Mouse (Mus musculus) liver, embryonic 14.5 days (tissue): ENCODE data around the gene Adap1.

Experiments used
- CTCF ChIP-seq: IDR thresholded peaks from 2 replicates; pipeline ENCODE4 v1.5.1; 2016; ENCODE audit warnings: antibody characterized with exemption, low read depth, control low read depth
- EP300 ChIP-seq: IDR thresholded peaks from 2 replicates; pipeline ENCODE4 v1.6.1; 2016; ENCODE audit warnings: antibody characterized with exemption, low read depth

DNA sequence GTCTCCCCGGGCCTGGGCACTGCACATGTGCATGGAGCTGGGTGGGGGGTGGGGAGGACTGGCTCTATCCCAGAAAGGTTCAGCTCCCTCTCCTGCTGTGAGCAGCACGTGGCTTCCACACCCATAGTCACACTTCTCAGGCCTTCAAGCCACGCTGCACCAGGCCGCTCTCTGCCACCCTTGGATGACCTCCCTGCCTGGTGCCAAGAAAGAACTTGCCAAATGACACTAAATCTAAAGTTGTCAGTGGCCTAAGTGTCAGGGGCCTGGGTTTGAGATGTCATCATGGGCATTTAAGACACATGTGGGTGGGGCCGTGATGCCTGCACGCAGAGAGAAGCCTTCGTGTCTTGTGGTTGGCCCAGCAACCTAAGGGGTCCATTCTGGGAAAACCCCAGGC lies 5.0 kb downstream of the Adap1 start:
- no peak for TF ChIP-seq EP300
- TF ChIP-seq CTCF: no peak
